Mouse (Mus musculus) G1E (cell line): ENCODE measurements around the gene Rbms3.

Experiments used
- CTCF ChIP-seq: IDR thresholded peaks from 2 replicates; pipeline ENCODE4 v1.5.1; 2012; ENCODE audit warnings: low read depth, low read length, inconsistent platforms, mixed read lengths
- GATA1 ChIP-seq: IDR thresholded peaks from 2 replicates; pipeline ENCODE4 v1.6.1; 2012; ENCODE audit warnings: borderline replicate concordance, low read length, inconsistent platforms, mixed read lengths
- POLR2AphosphoS5 ChIP-seq: IDR thresholded peaks from 2 replicates; pipeline ENCODE4 v1.6.1; 2012; ENCODE audit warnings: low read depth, low read length, inconsistent platforms; ENCODE audit not compliant: insufficient replicate concordance
- TAL1 ChIP-seq: conservative IDR thresholded peaks from 2 replicates; pipeline ENCODE4 v1.6.1; 2012; ENCODE audit warnings: low read depth, low read length, inconsistent platforms, mixed read lengths

DNA sequence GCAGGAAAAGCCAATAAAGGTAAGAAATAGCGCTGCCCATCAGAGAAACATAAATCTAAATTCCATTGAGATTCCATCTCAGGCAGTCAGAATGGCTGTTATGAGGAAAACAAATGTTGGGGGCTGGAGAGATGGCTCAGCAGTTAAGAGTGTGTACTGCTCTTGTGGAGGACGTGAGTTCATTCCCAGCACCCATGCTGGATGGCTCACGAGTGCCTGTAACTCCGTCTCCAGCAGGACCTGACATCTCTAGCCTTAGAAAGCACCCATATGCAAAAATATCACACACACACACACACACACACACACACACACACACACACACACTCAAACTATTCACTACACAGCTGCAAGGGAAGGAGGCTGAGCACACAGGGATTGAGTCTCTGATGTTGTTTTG lies 1083.6 kb downstream of the Rbms3 start:
- TF ChIP-seq TAL1 (no peak), CTCF (no peak), GATA1 (no peak), POLR2AphosphoS5 (no peak)
